Mouse (Mus musculus) heart, embryonic 13.5 days (tissue): ENCODE results near the gene Gm7075. TPM values are rescaled to one million over a fixed set of nuclear protein-coding genes. Genes with fewer than 3 reads are reported as not detected.

Experiments
- ATAC-seq: fragments of 200-750 bp; cut with Nextera tagmentation; 2 replicates; pipeline ENCODE4 v1.8.0; 2017; ENCODE audit warnings: moderate TSS enrichment; ENCODE audit not compliant: insufficient number of reproducible peaks, low FRiP score, low TSS enrichment; ENCODE audit errors: extremely low read depth
- H3K27ac ChIP-seq: fragments of 300-500 bp; sonication (generic); replicated peaks from 2 replicates; pipeline ENCODE4 v1.5.1; 2015; ENCODE audit warnings: moderate library complexity, mild to moderate bottlenecking, inconsistent platforms
- H3K27me3 ChIP-seq: fragments of 300-500 bp; sonication (generic); replicated peaks from 2 replicates; pipeline ENCODE4 v1.6.1; 2015; ENCODE audit warnings: mild to moderate bottlenecking, inconsistent platforms
- H3K36me3 ChIP-seq: fragments of 300-500 bp; sonication (generic); 2 replicates; pipeline ENCODE4 v1.6.1; 2015; ENCODE audit warnings: mild to moderate bottlenecking, inconsistent platforms
- H3K4me1 ChIP-seq: fragments of 300-500 bp; sonication (generic); 2 replicates; pipeline ENCODE4 v1.6.1; 2015; ENCODE audit warnings: inconsistent platforms
- H3K4me2 ChIP-seq: fragments of 300-500 bp; sonication (generic); 2 replicates; pipeline ENCODE4 v1.6.1; 2015; ENCODE audit warnings: inconsistent platforms, mild to moderate bottlenecking, moderate library complexity
- H3K4me3 ChIP-seq: fragments of 300-500 bp; sonication (generic); 2 replicates; pipeline ENCODE4 v1.5.1; 2015; ENCODE audit warnings: moderate library complexity, mild to moderate bottlenecking, inconsistent platforms
- H3K9ac ChIP-seq: fragments of 300-500 bp; sonication (generic); 2 replicates; pipeline ENCODE4 v1.6.1; 2015; ENCODE audit warnings: inconsistent platforms, mild to moderate bottlenecking, moderate library complexity
- H3K9me3 ChIP-seq: fragments of 300-500 bp; sonication (generic); 2 replicates; pipeline ENCODE4 v1.6.1; 2016; ENCODE audit warnings: inconsistent platforms
- WGBS: fragments of 180-500 bp; shearing (Covaris S2); methylation state at CpG from one replicate; pipeline ENCODE4 v1.1.7; 2015; ENCODE audit warnings: mixed read lengths; 5-methylcytosine and 5-hydroxymethylcytosine counted together
- polyA plus RNA-seq: library from polyadenylated mRNA; unstranded; fragments of >200 nt; fragmentation: Nextera tagmentation; extraction: Ambion mirVana; gene quantifications from 2 replicates; pipeline ENCODE4 v1.2.1, GENCODE M21; 2015

Gm7075 gene
- polyA plus RNA-seq, 1 experiment from 2014 or later: not detected

DNA sequence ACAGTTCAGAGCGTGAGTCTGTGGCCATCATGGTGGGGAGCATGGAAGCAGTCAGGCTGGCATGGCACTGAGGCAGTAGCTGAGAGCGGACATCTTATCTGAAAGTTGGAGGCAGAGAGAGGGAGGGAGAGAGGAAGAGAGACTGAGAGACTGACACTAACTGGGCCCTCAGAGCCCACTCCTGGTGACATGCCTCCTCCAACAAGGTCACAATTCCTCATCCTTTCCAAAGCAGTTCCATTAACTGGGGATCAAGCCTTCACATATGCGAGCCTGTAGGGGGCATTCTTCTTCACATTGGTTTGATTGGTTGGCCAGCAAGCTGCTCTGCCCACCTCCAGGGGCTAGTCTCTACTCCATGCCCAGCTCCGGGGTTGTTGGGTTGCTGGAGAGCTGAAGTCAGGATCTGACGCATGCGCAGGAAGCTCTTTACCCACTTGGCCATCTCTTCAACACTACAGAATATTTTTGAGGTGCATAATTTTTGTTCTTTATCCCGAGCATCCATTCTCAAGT lies 9.7 kb upstream of the Gm7075 start:
- no peaks in the 10 kb centered on the region for H3K36me3 ChIP-seq
- no peak for ATAC-seq
- no peak overlapping the region for H3K4me3 ChIP-seq
- 85% methylated on average over 7 of the region's 7 CpGs for WGBS
- no peak overlapping the region for H3K4me2 ChIP-seq
- H3K9ac ChIP-seq: no peak overlapping the region
- H3K9me3 ChIP-seq: no peaks in the 10 kb centered on the region
- H3K4me1 ChIP-seq: peaks cover 7% of the 10 kb centered on the region; the same call in 1 of the 2 replicates
- no peak overlapping the region for H3K27ac ChIP-seq
- no peaks in the 10 kb centered on the region for H3K27me3 ChIP-seq

GRCm38 (mm10) chr10:63429785-63430305 lies 8.3 kb upstream of the Gm7075 start, which contains the start of gene Ctnna3:
Gene Ctnna3 (plus strand): TSS chr10:63430098.
- peak within 1 kb of the TSS; percentile 86 for H3K9ac ChIP-seq
- H3K9me3 ChIP-seq: no peaks in the 10 kb centered on the region
- no peaks in the 10 kb centered on the region for H3K27me3 ChIP-seq
- peaks cover 7% of the 10 kb centered on the region; the same call in 1 of the 2 replicates for H3K4me1 ChIP-seq
- peak within 1 kb of the TSS; percentile 88 for H3K4me3 ChIP-seq
- peak; percentile 89 for ATAC-seq
- peak within 1 kb of the TSS; percentile 87 for H3K27ac ChIP-seq
- H3K4me2 ChIP-seq: peak within 1 kb of the TSS; percentile 78
- no peaks in the 10 kb centered on the region for H3K36me3 ChIP-seq
- under 1% methylated on average over 55 of the region's 55 CpGs for WGBS

GRCm38 (mm10) chr10:63429380-63429779 lies 7.8 kb upstream of the Gm7075 start:
- peak; percentile 86 for ATAC-seq
- no peaks in the 10 kb centered on the region for H3K27me3 ChIP-seq
- WGBS: under 1% methylated on average over 34 of the region's 34 CpGs

DNA sequence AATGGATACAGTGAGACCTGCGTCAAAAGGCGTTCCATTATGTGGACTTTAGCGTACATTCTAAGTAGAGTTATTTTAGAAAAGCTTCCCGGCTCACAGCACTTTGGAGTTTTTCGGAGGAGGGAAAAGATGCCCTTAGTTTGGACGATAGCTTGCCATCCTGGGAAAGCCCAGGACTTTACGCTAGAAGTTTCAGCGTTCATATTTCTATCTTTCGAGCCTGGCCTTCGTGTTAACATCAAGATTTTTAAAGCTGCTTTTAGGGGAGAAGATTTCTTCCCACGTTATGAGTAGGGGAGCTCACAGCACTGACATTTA lies 7.4 kb upstream of the Gm7075 start:
- H3K9ac ChIP-seq: peak overlapping the region; percentile 78
- peak overlapping the region; percentile 78 for H3K4me2 ChIP-seq
- 3% methylated on average over 11 of the region's 11 CpGs for WGBS
- peak overlapping the region; percentile 88 for H3K4me3 ChIP-seq
- peak overlapping the region; percentile 61 for H3K27ac ChIP-seq
- H3K9me3 ChIP-seq: no peaks in the 10 kb centered on the region
- H3K27me3 ChIP-seq: no peaks in the 10 kb centered on the region
- no peak for ATAC-seq
- no peaks in the 10 kb centered on the region for H3K36me3 ChIP-seq
- H3K4me1 ChIP-seq: peaks cover 7% of the 10 kb centered on the region; the same call in 1 of the 2 replicates

More at GRCm38 (mm10) chr10:63429380-63429779, 7.8 kb upstream of the Gm7075 start:
- H3K4me1 ChIP-seq: peaks cover 7% of the 10 kb centered on the region; the same call in 1 of the 2 replicates
- peak overlapping the region; percentile 78 for H3K4me2 ChIP-seq
- no peaks in the 10 kb centered on the region for H3K9me3 ChIP-seq
- no peaks in the 10 kb centered on the region for H3K36me3 ChIP-seq
- H3K4me3 ChIP-seq: peak overlapping the region; percentile 88
- H3K27ac ChIP-seq: peak overlapping the region; percentile 87
- H3K9ac ChIP-seq: peak overlapping the region; percentile 86

DNA sequence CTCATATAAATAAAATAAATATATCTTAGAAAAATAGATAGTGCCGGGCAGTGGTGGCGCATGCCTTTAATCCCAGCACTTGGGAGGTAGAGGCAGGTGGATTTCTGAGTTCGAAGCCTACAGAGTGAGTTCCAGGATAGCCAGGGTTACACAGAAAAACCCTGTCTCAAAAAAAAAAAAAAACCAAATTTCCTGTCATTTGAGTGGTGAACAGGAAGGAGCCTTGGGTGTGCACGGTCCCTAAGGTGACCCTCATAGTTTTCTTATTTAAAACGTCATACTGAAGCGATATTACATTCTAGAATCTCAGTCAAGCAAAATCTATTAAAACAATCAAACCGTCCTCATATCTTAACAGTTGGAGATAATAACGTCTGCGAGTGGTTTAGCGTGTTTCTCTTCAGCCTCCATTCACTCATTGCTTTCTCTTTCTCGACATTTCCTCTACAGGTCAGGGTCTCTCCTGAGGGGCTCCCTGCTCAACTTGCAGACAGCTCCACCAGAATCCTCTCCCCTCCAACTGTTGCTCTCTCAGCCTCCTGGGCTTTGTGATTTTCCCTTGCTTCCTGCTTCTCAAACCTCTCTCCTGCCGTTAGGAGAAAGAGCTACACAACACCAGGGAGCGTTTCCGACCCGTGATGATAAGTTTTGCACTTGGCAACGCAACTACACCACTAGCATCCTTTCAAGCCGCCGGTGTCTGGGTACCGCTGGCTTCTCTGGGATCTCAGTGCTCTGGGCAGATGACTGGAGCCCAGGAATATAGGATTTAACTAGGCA lies 6.8 kb upstream of the Gm7075 start:
- Histone ChIP-seq H3K4me1 (peaks cover 7% of the 10 kb centered on the region; the same call in 1 of the 2 replicates), H3K9me3 (no peaks in the 10 kb centered on the region), H3K27ac (peak overlapping the region; percentile 61), H3K4me3 (peak overlapping the region; percentile 88), H3K4me2 (peak overlapping the region; percentile 78), H3K9ac (peak overlapping the region; percentile 78), H3K27me3 (no peaks in the 10 kb centered on the region), H3K36me3 (no peaks in the 10 kb centered on the region)
- 20% methylated on average over 19 of the region's 19 CpGs for WGBS
- ATAC-seq: no peak

DNA sequence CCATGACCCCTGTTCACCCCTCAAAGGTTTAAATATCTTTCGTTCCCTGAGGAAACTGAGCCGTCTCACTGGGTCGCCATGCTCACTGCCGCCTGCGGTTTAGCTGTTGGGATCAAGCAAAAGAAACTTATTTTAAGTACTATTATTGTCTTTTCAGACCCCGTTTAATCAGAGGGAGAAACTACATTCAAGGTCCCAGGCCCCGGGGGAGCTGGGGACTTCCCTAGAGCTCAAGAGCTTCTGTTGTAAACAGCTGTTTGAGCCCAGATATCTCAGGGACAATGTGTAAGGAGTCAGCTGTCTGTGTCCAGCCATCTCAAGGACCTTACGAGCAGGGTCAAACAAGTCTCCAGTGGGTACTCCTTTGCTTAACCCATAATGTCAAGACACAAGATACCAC lies 5.6 kb upstream of the Gm7075 start:
- Histone ChIP-seq H3K27ac (no peak overlapping the region), H3K4me1 (peaks cover 7% of the 10 kb centered on the region; the same call in 1 of the 2 replicates), H3K9me3 (no peaks in the 10 kb centered on the region), H3K4me3 (no peak overlapping the region), H3K27me3 (no peaks in the 10 kb centered on the region), H3K9ac (no peak overlapping the region), H3K4me2 (no peak overlapping the region), H3K36me3 (no peaks in the 10 kb centered on the region)
- WGBS: 72% methylated on average over 8 of the region's 8 CpGs
- no peak for ATAC-seq

GRCm38 (mm10) chr10:63424475-63424814 lies 2.9 kb upstream of the Gm7075 start:
- Histone ChIP-seq H3K27ac (no peak overlapping the region), H3K4me1 (peaks cover 7% of the 10 kb centered on the region; the same call in 1 of the 2 replicates), H3K9me3 (no peaks in the 10 kb centered on the region), H3K4me2 (no peak overlapping the region), H3K36me3 (no peaks in the 10 kb centered on the region), H3K9ac (no peak overlapping the region), H3K27me3 (no peaks in the 10 kb centered on the region), H3K4me3 (no peak overlapping the region)
- no peak for ATAC-seq

DNA sequence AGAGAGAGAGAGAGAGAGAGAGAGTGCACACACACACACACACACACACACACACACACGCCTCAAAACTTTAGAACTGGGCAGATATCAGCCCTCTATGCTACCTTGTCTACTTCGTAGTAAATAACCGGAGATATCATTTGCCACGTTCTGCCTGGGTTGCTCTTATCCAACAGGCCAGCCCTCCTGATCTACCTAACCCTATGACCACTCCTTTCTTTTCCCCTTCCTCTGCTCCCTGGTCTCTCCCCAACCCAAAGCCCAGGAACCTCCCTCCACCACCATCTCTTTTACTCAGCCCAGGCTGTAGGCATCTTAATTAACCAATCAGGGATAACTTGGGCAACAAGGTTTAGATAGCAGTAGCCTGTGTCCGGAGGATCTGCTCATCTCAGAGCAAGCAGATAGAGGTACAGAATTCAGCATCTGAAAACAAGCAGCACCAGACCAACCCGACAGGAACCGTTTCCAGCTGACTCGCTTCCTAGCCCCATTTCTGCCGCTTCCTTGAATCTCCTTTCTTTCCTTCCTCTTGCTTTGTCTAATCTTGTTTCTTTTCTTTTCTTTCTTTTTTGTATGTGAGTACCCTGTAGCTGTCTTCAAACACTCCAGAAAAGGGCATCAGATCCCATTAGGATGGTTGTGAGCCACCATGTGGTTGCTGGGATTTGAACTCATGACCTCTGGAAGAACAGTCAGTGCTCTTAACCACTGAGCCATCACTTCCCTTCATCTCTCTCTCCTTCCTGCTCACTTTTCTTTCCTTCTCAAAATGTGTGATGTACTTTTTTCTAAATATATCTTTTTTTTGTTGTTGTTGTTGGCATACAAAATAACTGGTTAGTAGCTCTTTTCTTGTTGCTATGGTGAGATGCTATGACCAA lies 2.2 kb upstream of the Gm7075 start:
- Histone ChIP-seq H3K9ac (no peak overlapping the region), H3K36me3 (no peaks in the 10 kb centered on the region), H3K27me3 (no peaks in the 10 kb centered on the region), H3K4me1 (peaks cover 7% of the 10 kb centered on the region; the same call in 1 of the 2 replicates), H3K4me3 (no peak overlapping the region), H3K9me3 (no peaks in the 10 kb centered on the region), H3K27ac (no peak overlapping the region), H3K4me2 (no peak overlapping the region)
- WGBS: 73% methylated on average over 9 of the region's 9 CpGs
- no peak for ATAC-seq

DNA sequence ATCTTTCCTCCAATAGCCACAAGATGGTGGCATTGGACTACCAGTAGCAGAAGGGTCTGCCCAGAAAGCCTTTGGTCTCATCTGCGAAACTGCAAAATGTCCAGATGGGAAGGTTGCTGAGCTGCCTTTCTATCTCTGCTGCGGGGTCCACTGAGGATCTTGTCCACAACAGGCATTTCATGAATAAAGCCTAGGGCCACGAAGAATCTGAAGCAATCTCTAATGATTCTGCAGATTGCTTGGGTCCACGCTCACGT lies 1.1 kb upstream of the Gm7075 start:
- Histone ChIP-seq H3K4me3 (no peak overlapping the region), H3K9ac (no peak overlapping the region), H3K4me2 (no peak overlapping the region), H3K4me1 (no peaks in the 10 kb centered on the region), H3K9me3 (no peaks in the 10 kb centered on the region), H3K27ac (no peak overlapping the region), H3K36me3 (no peaks in the 10 kb centered on the region), H3K27me3 (no peaks in the 10 kb centered on the region)
- no peak for ATAC-seq
- WGBS: 75% methylated on average over 5 of the region's 5 CpGs

DNA sequence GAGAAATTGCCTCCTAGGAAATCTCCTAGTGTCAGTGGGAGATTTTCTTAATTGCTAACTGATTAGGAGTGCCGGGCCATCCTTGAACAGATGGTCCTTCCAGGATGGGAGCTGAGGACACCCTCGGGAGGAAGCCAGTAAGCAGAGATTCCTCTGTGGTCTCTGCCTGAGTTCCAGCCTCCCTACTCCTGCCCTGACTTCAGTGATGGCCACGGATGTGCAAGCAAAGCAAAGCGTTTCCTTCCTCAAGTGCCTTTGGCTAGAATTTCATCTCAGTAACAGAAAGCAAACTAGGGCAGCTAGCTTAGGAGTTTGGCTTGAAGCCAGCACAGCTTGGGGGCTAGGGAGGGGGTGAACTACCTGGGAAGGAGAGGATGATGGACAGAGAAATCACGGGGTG lies 4.5 kb downstream of the Gm7075 start:
- Histone ChIP-seq H3K27me3 (no peaks in the 10 kb centered on the region), H3K27ac (no peak overlapping the region), H3K4me2 (no peak overlapping the region), H3K4me1 (no peaks in the 10 kb centered on the region), H3K4me3 (no peak overlapping the region), H3K36me3 (no peaks in the 10 kb centered on the region), H3K9me3 (no peaks in the 10 kb centered on the region), H3K9ac (no peak overlapping the region)
- ATAC-seq: no peak
- 46% methylated on average over 5 of the region's 5 CpGs for WGBS

DNA sequence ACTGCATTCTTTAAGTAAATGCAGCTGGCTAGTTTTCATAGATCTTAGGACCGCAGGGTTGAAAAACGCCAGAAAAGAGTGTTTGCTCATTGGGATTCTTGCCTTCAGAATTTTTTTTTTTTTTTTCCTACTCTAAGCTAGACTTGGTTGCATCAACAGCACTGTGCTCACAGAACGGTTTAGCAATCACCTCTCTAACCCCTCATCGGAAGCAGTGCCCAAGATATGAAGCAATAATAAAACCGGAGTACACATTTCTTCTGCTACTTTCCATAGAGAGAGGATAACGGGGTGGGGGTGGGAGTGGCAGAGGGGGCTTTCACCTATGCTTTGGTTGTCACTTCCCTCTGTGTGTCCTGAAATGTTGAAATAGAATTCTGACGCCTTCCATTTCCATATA lies 5.7 kb downstream of the Gm7075 start:
- Histone ChIP-seq H3K9ac (no peak overlapping the region), H3K27me3 (no peaks in the 10 kb centered on the region), H3K9me3 (no peaks in the 10 kb centered on the region), H3K4me1 (no peaks in the 10 kb centered on the region), H3K4me3 (peak overlapping the region; percentile 32), H3K36me3 (no peaks in the 10 kb centered on the region), H3K27ac (no peak overlapping the region), H3K4me2 (peak overlapping the region; percentile 51)
- ATAC-seq: no peak
- WGBS: 49% methylated on average over 7 of the region's 7 CpGs
